Mouse (Mus musculus) CH12.LX (cell line): ENCODE measurements around the gene Taf5l. TPM values are rescaled to one million over a fixed set of nuclear protein-coding genes. Genes with fewer than 3 reads are reported as not detected.
A peak's percentile ranks its signal among the peaks of the same experiment; 100 is the strongest.

Source experiments
- DNase-seq: peaks from one replicate; pipeline ENCODE4 v3.0.0-alpha.2; 2013; ENCODE audit errors: extremely low read depth
- H3K27ac ChIP-seq: 2 replicates; pipeline ENCODE4 v1.5.1; 2012; ENCODE audit warnings: low read depth, mild to moderate bottlenecking, control low read depth, moderate library complexity; ENCODE audit not compliant: insufficient read depth
- H3K27me3 ChIP-seq: replicated peaks from 2 replicates; pipeline ENCODE3; 2012; ENCODE audit warnings: inconsistent platforms
- H3K36me3 ChIP-seq, 2 experiments: replicated peaks in 1 of 2; 2 replicates each; pipeline versions ENCODE3 to v1.6.1; 2012; ENCODE audit warnings: inconsistent platforms in 1 of 2, low read length in 1 of 2, mild to moderate bottlenecking in 1 of 2, mixed read lengths in 1 of 2, moderate library complexity in 1 of 2; ENCODE audit not compliant: control insufficient read depth in 1 of 2, insufficient read depth in 1 of 2
- H3K4me1 ChIP-seq, 2 experiments: 2 replicates each; pipeline ENCODE4 v1.6.1; 2012; ENCODE audit warnings: inconsistent platforms in 1 of 2, moderate library complexity in 1 of 2; ENCODE audit not compliant: insufficient read depth in 2 of 2, control insufficient read depth in 1 of 2
- H3K4me2 ChIP-seq: 2 replicates; pipeline ENCODE4 v1.6.1; 2012; ENCODE audit warnings: low read depth, mild to moderate bottlenecking, control low read depth; ENCODE audit not compliant: poor library complexity, insufficient read depth, severe bottlenecking
- H3K4me3 ChIP-seq, 3 experiments: fragments of 150-350 bp in 1 of 3; sonication (generic) in 1 of 3; replicated peaks in 1 of 3; 2 replicates each; pipeline versions ENCODE3 to v1.5.1; 2011 to 2012; ENCODE audit warnings: low read depth in 2 of 3, low read length in 2 of 3, mild to moderate bottlenecking in 2 of 3, moderate library complexity in 2 of 3, control low read depth in 1 of 3, improper control_type of control experiment in 1 of 3, inconsistent platforms in 1 of 3, mixed read lengths in 1 of 3; ENCODE audit not compliant: poor library complexity in 1 of 3
- H3K79me2 ChIP-seq: replicated peaks from 2 replicates; pipeline ENCODE4 v1.6.1; 2012; ENCODE audit warnings: mild to moderate bottlenecking, moderate library complexity; ENCODE audit not compliant: control insufficient read depth, poor library complexity, insufficient read depth, severe bottlenecking; ENCODE audit errors: extremely low read depth
- H3K9ac ChIP-seq: 2 replicates; pipeline ENCODE4 v1.6.1; 2012; ENCODE audit warnings: low read depth, mild to moderate bottlenecking, control low read depth, moderate library complexity; ENCODE audit not compliant: insufficient read depth
- H3K9me3 ChIP-seq: replicated peaks from 2 replicates; pipeline ENCODE3; 2012; ENCODE audit warnings: low read length, inconsistent platforms, mixed read lengths
- CHD1 ChIP-seq: IDR thresholded peaks from 2 replicates; pipeline ENCODE4 v1.6.1; 2012; ENCODE audit warnings: low read depth, low read length, improper control_type of control experiment, inconsistent platforms
- CTCF ChIP-seq, 2 experiments: IDR thresholded peaks in 1 of 2; conservative IDR thresholded peaks in 1 of 2; 2 replicates each; pipeline ENCODE4 v1.5.1; 2011 to 2012; ENCODE audit warnings: low read depth in 2 of 2, low read length in 2 of 2, improper control_type of control experiment in 1 of 2, inconsistent platforms in 1 of 2, mild to moderate bottlenecking in 1 of 2, moderate library complexity in 1 of 2
- EP300 ChIP-seq: IDR thresholded peaks from 2 replicates; pipeline ENCODE4 v1.6.1; 2011; ENCODE audit warnings: low read length, improper control_type of control experiment
- ETS1 ChIP-seq: conservative IDR thresholded peaks from 2 replicates; pipeline ENCODE4 v1.6.1; 2012; ENCODE audit warnings: low read depth, mild to moderate bottlenecking, inconsistent platforms, low read length, improper control_type of control experiment, moderate library complexity
- HCFC1 ChIP-seq: IDR thresholded peaks from 2 replicates; pipeline ENCODE4 v1.6.1; 2012; ENCODE audit warnings: low read depth, mild to moderate bottlenecking, inconsistent platforms, low read length, improper control_type of control experiment
- IRF4 ChIP-seq: IDR thresholded peaks from 2 replicates; pipeline ENCODE4 v1.6.1; 2014; ENCODE audit warnings: low read depth, mild to moderate bottlenecking, inconsistent platforms, low read length, improper control_type of control experiment
- JUND ChIP-seq: conservative IDR thresholded peaks from 2 replicates; pipeline ENCODE4 v1.6.1; 2011; ENCODE audit warnings: low read depth, low read length, improper control_type of control experiment
- KAT2A ChIP-seq: IDR thresholded peaks from 2 replicates; pipeline ENCODE4 v1.6.1; 2012; ENCODE audit warnings: low read length, improper control_type of control experiment, inconsistent platforms; ENCODE audit not compliant: insufficient replicate concordance
- MAFK ChIP-seq: IDR thresholded peaks from 2 replicates; pipeline ENCODE4 v1.6.1; 2011; ENCODE audit warnings: low read length, improper control_type of control experiment; ENCODE audit not compliant: insufficient replicate concordance
- MAX ChIP-seq: IDR thresholded peaks from 2 replicates; pipeline ENCODE4 v1.6.1; 2011; ENCODE audit warnings: low read length, improper control_type of control experiment
- MAZ ChIP-seq: IDR thresholded peaks from 2 replicates; pipeline ENCODE4 v1.6.1; 2012; ENCODE audit warnings: low read depth, mild to moderate bottlenecking, inconsistent platforms, low read length, improper control_type of control experiment, moderate library complexity
- MEF2A ChIP-seq: IDR thresholded peaks from 2 replicates; pipeline ENCODE4 v1.6.1; 2014; ENCODE audit warnings: low read depth, mild to moderate bottlenecking, inconsistent platforms, low read length, improper control_type of control experiment, borderline replicate concordance
- NELFE ChIP-seq: IDR thresholded peaks from 2 replicates; pipeline ENCODE4 v1.6.1; 2011; ENCODE audit warnings: low read depth, low read length, improper control_type of control experiment
- NRF1 ChIP-seq: IDR thresholded peaks from 2 replicates; pipeline ENCODE4 v1.6.1; 2014; ENCODE audit warnings: low read depth, mild to moderate bottlenecking, inconsistent platforms, low read length, improper control_type of control experiment, moderate library complexity
- RAD21 ChIP-seq: IDR thresholded peaks from 2 replicates; pipeline ENCODE4 v1.6.1; 2011; ENCODE audit warnings: low read depth, mild to moderate bottlenecking, low read length, improper control_type of control experiment, moderate library complexity
- SIN3A ChIP-seq: IDR thresholded peaks from 2 replicates; pipeline ENCODE4 v1.6.1; 2012; ENCODE audit warnings: low read length, improper control_type of control experiment, inconsistent platforms
- SMC3 ChIP-seq: IDR thresholded peaks from 2 replicates; pipeline ENCODE4 v1.6.1; 2011; ENCODE audit warnings: low read depth, low read length, improper control_type of control experiment
- TBP ChIP-seq: conservative IDR thresholded peaks from 2 replicates; pipeline ENCODE4 v1.6.1; 2011; ENCODE audit warnings: low read depth, low read length, improper control_type of control experiment
- TCF12 ChIP-seq: IDR thresholded peaks from 2 replicates; pipeline ENCODE4 v1.6.1; 2014; ENCODE audit warnings: low read depth, mild to moderate bottlenecking, inconsistent platforms, low read length, improper control_type of control experiment
- UBTF ChIP-seq: IDR thresholded peaks from 2 replicates; pipeline ENCODE4 v1.6.1; 2012; ENCODE audit warnings: low read depth, mild to moderate bottlenecking, inconsistent platforms, low read length, improper control_type of control experiment, moderate library complexity
- USF1 ChIP-seq: IDR thresholded peaks from 2 replicates; pipeline ENCODE4 v1.6.1; 2014; ENCODE audit warnings: low read depth, mild to moderate bottlenecking, inconsistent platforms, low read length, improper control_type of control experiment
- USF2 ChIP-seq: conservative IDR thresholded peaks from 2 replicates; pipeline ENCODE4 v1.6.1; 2011; ENCODE audit warnings: low read depth, low read length, improper control_type of control experiment
- ZC3H11A ChIP-seq: IDR thresholded peaks from 2 replicates; pipeline ENCODE4 v1.6.1; 2012; ENCODE audit warnings: low read depth, mild to moderate bottlenecking, inconsistent platforms, low read length, improper control_type of control experiment
- ZKSCAN1 ChIP-seq: IDR thresholded peaks from 2 replicates; pipeline ENCODE4 v1.6.1; 2012; ENCODE audit warnings: low read depth, inconsistent platforms, low read length, improper control_type of control experiment, borderline replicate concordance
- ZMIZ1 ChIP-seq: IDR thresholded peaks from 2 replicates; pipeline ENCODE4 v1.6.1; 2012; ENCODE audit warnings: low read depth, mild to moderate bottlenecking, inconsistent platforms, low read length, improper control_type of control experiment
- ZNF384 ChIP-seq: IDR thresholded peaks from 2 replicates; pipeline ENCODE4 v1.6.1; 2012; ENCODE audit warnings: low read depth, low read length, improper control_type of control experiment, inconsistent platforms
- dilution Hi-C: fragments of 300-500 bp; cut with MboI; formaldehyde crosslinking; loops from 2 replicates; pipeline ENCODE4 v1.14.3; 2020; ENCODE audit warnings: low sequenced_read_pairs; ENCODE audit not compliant: extremely low pct_unique_long_range_greater_than_20kb, extremely low pct_ligation_motif_present
- in situ Hi-C: fragments of 300-500 bp; cut with MboI; formaldehyde crosslinking; loops from 3 replicates; pipeline ENCODE4 v1.14.3; 2019; ENCODE audit warnings: low sequenced_read_pairs, low pct_ligation_motif_present, low pct_unique_long_range_greater_than_20kb, mixed read lengths
- polyA plus RNA-seq: library from polyadenylated mRNA; unstranded; fragments of >175 nt; gene quantifications from 2 replicates; pipeline ENCODE4 v1.2.1, GENCODE M21; 2012; ENCODE audit warnings: low read depth; ENCODE audit not compliant: insufficient read length
- total RNA-seq, 2 experiments: library from RNA; depleted of rRNA; stranded (reverse); fragments of 300-350 nt in 1 of 2; fragments of >200 nt in 1 of 2; gene quantifications; 2 replicates each; pipeline ENCODE4 v1.2.3; 2012 to 2014

The Taf5l gene
- total and polyA plus RNA-seq, 3 experiments, result 54.2 to 75.8 (median 63.0) TPM

DNA sequence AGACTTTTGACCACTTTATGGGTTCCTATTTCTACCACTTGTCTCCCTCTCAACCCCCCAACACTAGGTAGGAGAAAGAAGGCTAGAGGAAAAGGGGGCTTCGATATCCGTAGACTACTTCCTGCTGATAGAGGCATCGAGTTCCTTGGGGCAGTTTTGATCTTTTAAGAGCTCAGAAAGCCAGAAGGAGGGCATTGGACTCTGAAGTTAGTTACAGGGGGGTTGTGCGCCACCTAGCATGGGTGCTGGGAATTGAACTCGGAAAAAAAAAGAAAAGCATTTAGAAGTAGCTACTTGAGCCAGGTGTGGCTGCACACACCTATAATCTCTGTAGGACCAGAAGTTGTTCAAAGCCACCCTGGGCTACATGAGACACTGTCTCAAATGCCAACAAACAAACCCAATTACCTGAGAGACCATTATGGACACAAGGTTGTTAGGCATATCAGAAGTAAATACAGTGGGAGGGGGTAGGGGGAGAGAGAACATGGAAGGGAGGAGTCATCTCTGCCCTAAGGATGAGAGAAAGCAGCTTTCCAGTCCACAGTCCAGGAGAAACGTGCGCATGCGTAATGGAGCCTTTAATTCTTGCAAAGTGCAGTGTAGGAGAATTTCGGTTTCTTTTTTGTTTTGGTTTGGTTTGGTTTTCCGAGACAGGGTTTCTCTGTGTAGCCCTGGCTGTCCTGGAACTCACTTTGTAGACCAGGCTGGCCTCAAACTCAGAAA is 71.0 kb downstream of the Taf5l start:
- Histone ChIP-seq H3K27me3 (no peaks in the 10 kb centered on the region), H3K9ac (peak overlapping the region; percentile 85), H3K36me3 (peaks cover 14 to 49% of the 10 kb centered on the region in 2 experiments), H3K27ac (no peak overlapping the region), H3K9me3 (no peaks in the 10 kb centered on the region), H3K4me3 (peak overlapping the region; percentile 85 to 99 (median 98)), H3K4me1 (peaks cover 6 to 31% of the 10 kb centered on the region in 2 experiments; a peak in 3 of 4 replicates), H3K79me2 (peaks cover 12% of the 10 kb centered on the region), H3K4me2 (peak overlapping the region; percentile 96)
- TF ChIP-seq ZKSCAN1 (no peak), JUND (no peak), ZNF384 (peak; percentile 94), UBTF (no peak), KAT2A (no peak), ETS1 (no peak), NRF1 (peak; percentile 77), USF2 (no peak), MAX (no peak), IRF4 (no peak), USF1 (no peak), ZMIZ1 (no peak), TCF12 (no peak), ZC3H11A (no peak), TBP (no peak), RAD21 (peak; percentile 35), EP300 (no peak), CTCF (conservative IDR thresholded peaks at IDR 0.05 in 1 of 2, IDR thresholded peaks at IDR 0.05 in 1 of 2; ENCODE audit: low read depth in 2 of 2, low read length in 2 of 2) (peak; percentile 63 to 80), SMC3 (peak; percentile 29), SIN3A (no peak), HCFC1 (no peak)
- dilution Hi-C loops (no loop called here), in situ Hi-C loops (no loop called here)
- DNase-seq, result peak; percentile 74

GRCm38 (mm10) chr8:123949686-123949986 is 71.6 kb downstream of the Taf5l start:
- H3K9ac ChIP-seq, result peak overlapping the region; percentile 85

More at GRCm38 (mm10) chr8:123949686-123949986, 71.6 kb downstream of the Taf5l start:
- peaks cover 12% of the 10 kb centered on the region for H3K79me2 ChIP-seq
- TF ChIP-seq JUND, result no peak
- no peak for TF ChIP-seq MAFK
- no peak for TF ChIP-seq CHD1
- TF ChIP-seq MAZ, result no peak
- no peak for TF ChIP-seq SMC3
- TF ChIP-seq RAD21, result no peak
- no peak for TF ChIP-seq MEF2A
- TF ChIP-seq ZMIZ1, result 0 out of 2 replicates have a peak, but pooled peaks have one; percentile 4
- no peak for TF ChIP-seq USF1
- no peak for TF ChIP-seq TBP
- TF ChIP-seq SIN3A, result no peak
- TF ChIP-seq NELFE, result 0 out of 2 replicates have a peak, but pooled peaks have one; percentile 3
- TF ChIP-seq MAX, result no peak
- no peak for TF ChIP-seq ZKSCAN1
- TF ChIP-seq, all 38 proteins: peak for 2
- no peak for DNase-seq
- Histone ChIP-seq H3K27me3 (no peaks in the 10 kb centered on the region), H3K9me3 (no peaks in the 10 kb centered on the region), H3K4me1 (peaks cover 6 to 27% of the 10 kb centered on the region in 2 experiments; a peak in 3 of 4 replicates), H3K27ac (no peak overlapping the region), H3K36me3 (peaks cover 15 to 53% of the 10 kb centered on the region in 2 experiments), H3K4me2 (peak overlapping the region; percentile 96), H3K4me3 (peak overlapping the region; percentile 85 to 99 (median 98))
- dilution Hi-C loops, result no loop called here
- in situ Hi-C loops, result no loop called here
